Mouse (Mus musculus) midbrain, embryonic 13.5 days (tissue): ENCODE measurements around the gene Scnn1g. TPM values are rescaled to one million over a fixed set of nuclear protein-coding genes. Genes with fewer than 3 reads are reported as not detected.

Source experiments
- ATAC-seq: fragments of 200-750 bp; cut with Nextera tagmentation; 2 replicates; pipeline ENCODE4 v1.8.0; 2017; ENCODE audit warnings: mild to moderate bottlenecking, moderate TSS enrichment, moderate library complexity
- H3K27ac ChIP-seq: fragments of 300-500 bp; sonication (generic); 2 replicates; pipeline ENCODE4 v1.5.1; 2015; ENCODE audit warnings: inconsistent platforms, mild to moderate bottlenecking, moderate library complexity
- H3K27me3 ChIP-seq: fragments of 300-500 bp; sonication (generic); 2 replicates; pipeline ENCODE4 v1.6.1; 2015; ENCODE audit warnings: mild to moderate bottlenecking, inconsistent platforms
- H3K36me3 ChIP-seq: fragments of 300-500 bp; sonication (generic); 2 replicates; pipeline ENCODE4 v1.6.1; 2015; ENCODE audit warnings: mild to moderate bottlenecking, inconsistent platforms
- H3K4me1 ChIP-seq: fragments of 300-500 bp; sonication (generic); replicated peaks from 2 replicates; pipeline ENCODE4 v1.6.1; 2015; ENCODE audit warnings: inconsistent platforms
- H3K4me2 ChIP-seq: fragments of 300-500 bp; sonication (generic); replicated peaks from 2 replicates; pipeline ENCODE4 v1.6.1; 2015; ENCODE audit warnings: moderate library complexity, mild to moderate bottlenecking, inconsistent platforms
- H3K4me3 ChIP-seq: fragments of 300-500 bp; sonication (generic); replicated peaks from 2 replicates; pipeline ENCODE4 v1.5.1; 2015; ENCODE audit warnings: mild to moderate bottlenecking, inconsistent platforms
- H3K9ac ChIP-seq: fragments of 300-500 bp; sonication (generic); replicated peaks from 2 replicates; pipeline ENCODE4 v1.6.1; 2015; ENCODE audit warnings: mild to moderate bottlenecking, inconsistent platforms
- H3K9me3 ChIP-seq: fragments of 300-500 bp; sonication (generic); 2 replicates; pipeline ENCODE4 v1.6.1; 2016; ENCODE audit warnings: mild to moderate bottlenecking, inconsistent platforms
- WGBS: fragments of 180-500 bp; shearing (Covaris S2); methylation state at CpG from one replicate; pipeline ENCODE4 v1.1.7; 2015; 5-methylcytosine and 5-hydroxymethylcytosine counted together
- polyA plus RNA-seq: library from polyadenylated mRNA; unstranded; fragments of >200 nt; fragmentation: Nextera tagmentation; extraction: Ambion mirVana; gene quantifications from 2 replicates; pipeline ENCODE4 v1.2.1, GENCODE M21; 2015

Gene Scnn1g
- polyA plus RNA-seq, 1 experiment from 2014 or later, result not detected

GRCm38 (mm10) chr7:121779409-121779808, 45.1 kb downstream of the Scnn1g start:
- Histone ChIP-seq H3K9ac (no peak overlapping the region), H3K27me3 (no peaks in the 10 kb centered on the region), H3K36me3 (no peaks in the 10 kb centered on the region), H3K27ac (no peak overlapping the region), H3K4me2 (no peak overlapping the region), H3K4me3 (no peak overlapping the region), H3K4me1 (no peaks in the 10 kb centered on the region), H3K9me3 (no peaks in the 10 kb centered on the region)
- ATAC-seq, result no peak

GRCm38 (mm10) chr7:121782188-121782909, 48.1 kb downstream of the Scnn1g start:
- Histone ChIP-seq H3K4me3 (no peak overlapping the region), H3K9ac (no peak overlapping the region), H3K36me3 (no peaks in the 10 kb centered on the region), H3K27me3 (no peaks in the 10 kb centered on the region), H3K4me1 (no peaks in the 10 kb centered on the region), H3K9me3 (no peaks in the 10 kb centered on the region), H3K4me2 (no peak overlapping the region), H3K27ac (no peak overlapping the region)
- 74% methylated on average over 3 of the region's 3 CpGs for WGBS
- ATAC-seq, result no peak

- 78% methylated on average over 8 of the region's 8 CpGs for WGBS
- no peak overlapping the region for H3K4me2 ChIP-seq
- ATAC-seq, result no peak
Observed at GRCm38 (mm10) chr7:121785651-121786228, 51.5 kb downstream of the Scnn1g start.

GRCm38 (mm10) chr7:121797781-121798180, 63.5 kb downstream of the Scnn1g start:
- no peaks in the 10 kb centered on the region for H3K4me1 ChIP-seq
- H3K9me3 ChIP-seq, result no peaks in the 10 kb centered on the region
- H3K4me3 ChIP-seq, result no peak overlapping the region
- no peaks in the 10 kb centered on the region for H3K27me3 ChIP-seq
- no peaks in the 10 kb centered on the region for H3K36me3 ChIP-seq
- no peak for ATAC-seq
- H3K4me2 ChIP-seq, result no peak overlapping the region
- H3K9ac ChIP-seq, result no peak overlapping the region
- 76% methylated on average over 9 of the region's 9 CpGs for WGBS
- H3K27ac ChIP-seq, result no peak overlapping the region

More at GRCm38 (mm10) chr7:121785651-121786228, 51.5 kb downstream of the Scnn1g start:
- Histone ChIP-seq H3K9ac (no peak overlapping the region), H3K27ac (no peak overlapping the region), H3K4me1 (no peaks in the 10 kb centered on the region), H3K9me3 (peaks cover under 1% of the 10 kb centered on the region; the same call in 1 of the 2 replicates), H3K4me3 (no peak overlapping the region), H3K27me3 (no peaks in the 10 kb centered on the region), H3K36me3 (no peaks in the 10 kb centered on the region)

- no peak for ATAC-seq
- Histone ChIP-seq H3K27ac (no peak overlapping the region), H3K36me3 (no peaks in the 10 kb centered on the region), H3K4me2 (no peak overlapping the region), H3K9ac (no peak overlapping the region), H3K9me3 (no peaks in the 10 kb centered on the region), H3K27me3 (no peaks in the 10 kb centered on the region), H3K4me3 (no peak overlapping the region), H3K4me1 (no peaks in the 10 kb centered on the region)
- 88% methylated on average over 2 of the region's 2 CpGs for WGBS
Observed at GRCm38 (mm10) chr7:121802471-121802870, 68.2 kb downstream of the Scnn1g start.

- no peaks in the 10 kb centered on the region for H3K27me3 ChIP-seq
- WGBS, result 95% methylated on average over 4 of the region's 4 CpGs
- no peak overlapping the region for H3K9ac ChIP-seq
- no peak overlapping the region for H3K4me2 ChIP-seq
- no peak overlapping the region for H3K4me3 ChIP-seq
- H3K27ac ChIP-seq, result no peak overlapping the region
- ATAC-seq, result no peak
- H3K9me3 ChIP-seq, result no peaks in the 10 kb centered on the region
- H3K4me1 ChIP-seq, result no peaks in the 10 kb centered on the region
- H3K36me3 ChIP-seq, result no peaks in the 10 kb centered on the region
Observed at GRCm38 (mm10) chr7:121803011-121803410, 68.7 kb downstream of the Scnn1g start.

- 83% methylated on average over 3 of the region's 3 CpGs for WGBS
- no peak for ATAC-seq
- no peaks in the 10 kb centered on the region for H3K9me3 ChIP-seq
- no peak overlapping the region for H3K27ac ChIP-seq
- no peak overlapping the region for H3K4me2 ChIP-seq
- H3K27me3 ChIP-seq, result no peaks in the 10 kb centered on the region
- no peaks in the 10 kb centered on the region for H3K36me3 ChIP-seq
- no peaks in the 10 kb centered on the region for H3K4me1 ChIP-seq
- H3K9ac ChIP-seq, result no peak overlapping the region
- H3K4me3 ChIP-seq, result no peak overlapping the region
Observed at GRCm38 (mm10) chr7:121805811-121806496, 71.7 kb downstream of the Scnn1g start.

- Histone ChIP-seq H3K9ac (no peak overlapping the region), H3K27me3 (no peaks in the 10 kb centered on the region), H3K36me3 (no peaks in the 10 kb centered on the region), H3K27ac (no peak overlapping the region), H3K9me3 (no peaks in the 10 kb centered on the region), H3K4me3 (no peak overlapping the region), H3K4me2 (no peak overlapping the region), H3K4me1 (no peaks in the 10 kb centered on the region)
- no peak for ATAC-seq
- WGBS, result 81% methylated on average over 15 of the region's 15 CpGs
Observed at GRCm38 (mm10) chr7:121807726-121808580, 73.7 kb downstream of the Scnn1g start.

Other genes with a start within 250 kb of the Scnn1g start
- gene Usp31, start 27.2 kb upstream of the Scnn1g start, polyA plus RNA-seq, result 2.9 and 3.2 TPM in 2 replicates
- not detected in 2 replicates for gene Scnn1b, start 130.6 kb downstream of the Scnn1g start, polyA plus RNA-seq
- gene Cog7, start 247.2 kb downstream of the Scnn1g start, polyA plus RNA-seq, result 20.6 TPM in 2 replicates